Mouse (Mus musculus): ENCODE results near the gene Meis1.

GRCm38 (mm10) chr11:18846472-18846871 lies 172.3 kb downstream of the Meis1 start:
- TF ChIP-seq POLR2A (IDR thresholded peaks at IDR 0.05; ENCODE audit: insufficient read depth, low read depth, low read length), result no peak
- TF ChIP-seq CTCF (IDR thresholded peaks at IDR 0.05; ENCODE audit: insufficient read depth, low read depth, low read length), result no peak
